Mouse (Mus musculus) heart, embryonic 11.5 days (tissue): Measurements from ENCODE around the gene Fam3c. TPM values are rescaled to one million over a fixed set of nuclear protein-coding genes. Genes with fewer than 3 reads are reported as not detected.

ENCODE experiments used
- ATAC-seq: fragments of 200-750 bp; cut with Nextera tagmentation; replicated peaks from 2 replicates; pipeline ENCODE4 v1.8.0; 2017; ENCODE audit warnings: moderate library complexity; ENCODE audit not compliant: insufficient number of reproducible peaks, low FRiP score, low TSS enrichment
- H3K27ac ChIP-seq: fragments of 300-500 bp; sonication (generic); 2 replicates; pipeline ENCODE4 v1.5.1; 2014; ENCODE audit warnings: mild to moderate bottlenecking, low read depth, low read length
- H3K27me3 ChIP-seq: fragments of 300-500 bp; sonication (generic); 2 replicates; pipeline ENCODE4 v1.6.1; 2014; ENCODE audit warnings: mild to moderate bottlenecking, low read length, mixed read lengths; ENCODE audit not compliant: control insufficient read depth, insufficient read depth
- H3K36me3 ChIP-seq: fragments of 300-500 bp; sonication (generic); 2 replicates; pipeline ENCODE4 v1.6.1; 2014; ENCODE audit warnings: mild to moderate bottlenecking, low read length, moderate library complexity, mixed read lengths; ENCODE audit not compliant: control insufficient read depth, insufficient read depth
- H3K4me1 ChIP-seq: fragments of 300-500 bp; sonication (generic); 2 replicates; pipeline ENCODE4 v1.6.1; 2014; ENCODE audit warnings: low read length; ENCODE audit not compliant: control insufficient read depth, insufficient read depth
- H3K4me2 ChIP-seq: fragments of 300-500 bp; sonication (generic); 2 replicates; pipeline ENCODE4 v1.6.1; 2014; ENCODE audit warnings: mild to moderate bottlenecking, moderate library complexity
- H3K4me3 ChIP-seq: fragments of 300-500 bp; sonication (generic); 2 replicates; pipeline ENCODE4 v1.5.1; 2014; ENCODE audit warnings: low read depth, low read length
- H3K9ac ChIP-seq: fragments of 300-500 bp; sonication (generic); 2 replicates; pipeline ENCODE4 v1.6.1; 2014; ENCODE audit warnings: mild to moderate bottlenecking, low read depth, low read length, moderate library complexity
- H3K9me3 ChIP-seq: fragments of 300-500 bp; sonication (generic); replicated peaks from 2 replicates; pipeline ENCODE4 v1.6.1; 2016; ENCODE audit warnings: low read length; ENCODE audit not compliant: control insufficient read depth
- WGBS: fragments of 180-500 bp; shearing (Covaris S2); extraction: QIAGEN DNeasy Blood & Tissue Kit; methylation state at CpG from one replicate; pipeline ENCODE4 v1.1.7; 2014; ENCODE audit not compliant: insufficient replicate concordance; 5-methylcytosine and 5-hydroxymethylcytosine counted together
- polyA plus RNA-seq: library from polyadenylated mRNA; unstranded; fragments of >200 nt; fragmentation: Nextera tagmentation; extraction: Ambion mirVana; gene quantifications from 2 replicates; pipeline ENCODE4 v1.2.1, GENCODE M21; 2014

Gene Fam3c
- polyA plus RNA-seq, 1 experiment from 2014 or later = 47.9 TPM

DNA sequence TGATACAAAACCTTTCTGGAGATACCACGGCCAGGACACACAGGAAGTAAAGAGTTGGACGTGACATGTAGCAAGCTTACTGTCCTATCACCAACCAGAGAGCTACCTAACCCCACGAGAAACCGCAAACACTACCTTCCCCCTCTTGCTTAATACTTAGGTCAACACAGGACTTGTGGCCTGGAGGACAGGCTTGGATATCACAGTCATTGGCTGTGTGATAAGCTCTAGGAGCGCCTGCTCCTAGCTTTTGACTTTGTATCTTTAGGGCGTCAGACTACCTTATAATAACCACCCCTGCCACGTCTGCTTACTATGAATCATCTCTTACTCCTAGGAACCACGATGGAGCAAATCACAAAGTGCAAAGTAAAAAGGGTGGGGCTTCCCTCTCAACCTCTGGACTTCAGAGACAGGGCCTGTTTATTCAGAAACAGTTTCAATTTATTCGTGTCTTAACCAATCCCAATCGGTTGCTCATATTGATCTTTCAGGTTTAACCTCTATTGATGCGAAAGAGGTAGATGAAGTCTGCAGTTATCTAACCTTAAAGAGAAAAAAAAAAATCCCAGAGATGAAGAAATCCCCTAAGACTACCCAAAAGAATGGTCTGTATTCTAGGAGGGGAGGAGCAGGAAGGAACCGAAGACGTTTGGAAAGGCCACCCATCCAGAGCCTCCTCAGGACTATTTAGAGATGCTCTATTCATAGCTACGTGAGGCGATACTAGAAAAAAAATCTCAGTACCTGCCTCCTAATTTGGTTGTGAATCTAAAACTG is 16.1 kb downstream of the Fam3c start:
- WGBS = 79% methylated on average over 15 of the region's 15 CpGs
- no peak for ATAC-seq

DNA sequence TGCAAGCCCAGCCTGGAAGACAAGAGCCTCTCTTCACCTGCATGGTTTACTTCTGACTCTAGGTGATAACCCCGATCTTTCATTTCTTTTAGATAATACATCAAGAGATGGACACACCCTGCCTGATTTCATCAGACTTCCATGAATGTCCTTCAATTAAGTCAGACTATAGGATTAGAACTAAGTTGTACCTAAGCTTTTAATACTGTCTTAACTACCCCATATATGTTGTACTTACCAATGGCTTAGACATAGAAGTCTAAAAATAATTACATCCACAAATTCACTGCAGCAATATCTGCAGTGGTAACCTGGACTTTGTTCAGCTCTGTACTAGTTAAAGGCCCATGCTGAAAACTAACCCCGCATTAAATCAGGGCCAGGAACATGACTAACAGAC is 23.5 kb downstream of the Fam3c start:
- H3K4me3 ChIP-seq = no peak overlapping the region
- no peaks in the 10 kb centered on the region for H3K9me3 ChIP-seq
- no peak overlapping the region for H3K9ac ChIP-seq
- ATAC-seq = no peak
- no peaks in the 10 kb centered on the region for H3K27me3 ChIP-seq
- no peak overlapping the region for H3K4me2 ChIP-seq
- H3K4me1 ChIP-seq = no peaks in the 10 kb centered on the region; the same call in 1 of the 2 replicates
- no peaks in the 10 kb centered on the region for H3K36me3 ChIP-seq
- H3K27ac ChIP-seq = no peak overlapping the region
- 93% methylated on average over 2 of the region's 2 CpGs for WGBS

More for the DNA sequence above, 16.1 kb downstream of the Fam3c start:
- no peaks in the 10 kb centered on the region for H3K9me3 ChIP-seq
- H3K4me1 ChIP-seq = peaks cover 8% of the 10 kb centered on the region
- no peak overlapping the region for H3K9ac ChIP-seq
- no peaks in the 10 kb centered on the region for H3K27me3 ChIP-seq
- H3K36me3 ChIP-seq = 0 out of 2 replicates have a peak, but pooled peaks cover 4% of the 10 kb centered on the region
- no peak overlapping the region for H3K4me2 ChIP-seq
- H3K4me3 ChIP-seq = no peak overlapping the region
- H3K27ac ChIP-seq = no peak overlapping the region

DNA sequence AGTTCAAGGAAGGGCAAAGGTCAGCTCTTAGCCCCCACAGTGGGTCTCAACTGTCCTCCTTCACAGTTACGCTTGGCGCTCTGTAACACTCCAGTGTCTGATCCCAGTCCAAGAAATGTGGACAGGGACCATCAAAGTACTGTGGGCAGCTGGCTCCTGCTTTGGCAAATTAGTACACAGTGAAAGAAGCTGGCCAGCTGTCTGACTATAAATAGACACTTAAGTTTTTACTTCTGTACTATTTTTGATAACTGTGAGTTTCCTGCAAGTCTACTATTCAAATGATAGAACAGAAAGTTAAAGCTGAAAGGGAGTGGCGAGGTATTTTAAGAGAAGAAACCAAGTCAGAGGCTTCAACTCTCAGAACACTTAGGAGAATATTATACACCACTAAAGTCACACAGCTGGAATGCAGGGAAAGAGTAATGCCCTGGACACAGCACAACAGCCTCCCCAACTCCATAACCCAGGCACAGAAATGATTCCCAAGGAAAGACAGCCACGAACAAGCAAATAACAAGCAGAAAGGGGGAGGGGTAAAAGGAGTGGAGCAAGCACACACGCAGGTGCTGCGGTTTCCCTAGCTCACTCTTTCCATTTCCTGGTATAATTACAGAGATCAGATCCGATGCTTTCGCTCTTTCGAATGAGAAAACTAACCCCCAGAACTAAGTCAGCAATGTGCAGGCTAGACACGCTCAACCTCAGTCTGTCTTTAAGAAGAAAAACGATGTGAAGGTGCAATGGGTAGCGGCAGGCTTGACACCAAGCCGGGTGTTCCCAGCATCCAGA is 25.7 kb downstream of the Fam3c start:
- ATAC-seq = no peak
- Histone ChIP-seq H3K9me3 (no peaks in the 10 kb centered on the region), H3K9ac (no peak overlapping the region), H3K4me2 (no peak overlapping the region), H3K27me3 (no peaks in the 10 kb centered on the region), H3K36me3 (no peaks in the 10 kb centered on the region), H3K4me1 (no peaks in the 10 kb centered on the region; the same call in 1 of the 2 replicates), H3K27ac (no peak overlapping the region), H3K4me3 (no peak overlapping the region)
- 85% methylated on average over 13 of the region's 13 CpGs for WGBS

DNA sequence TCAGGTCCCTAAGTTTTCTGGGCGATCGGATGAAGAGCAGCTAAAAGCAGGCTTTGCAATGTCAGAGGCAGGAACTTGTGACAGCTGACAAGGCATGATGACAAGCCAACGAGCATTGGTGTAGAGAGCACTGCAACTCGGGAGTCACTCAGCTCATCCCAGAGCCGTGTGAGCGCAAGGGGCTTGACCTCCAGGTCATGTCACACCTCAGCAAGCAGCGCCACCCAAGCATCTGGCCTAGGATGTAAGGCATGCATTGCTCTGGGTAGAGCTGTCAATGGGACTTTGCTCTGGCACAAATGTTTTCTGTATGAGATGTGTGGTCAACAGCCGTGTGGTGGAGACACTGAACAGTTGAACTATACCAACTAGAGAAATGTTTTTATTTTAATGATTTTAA is 28.1 kb downstream of the Fam3c start:
- Histone ChIP-seq H3K9ac (no peak overlapping the region), H3K4me2 (no peak overlapping the region), H3K9me3 (no peaks in the 10 kb centered on the region), H3K4me1 (no peaks in the 10 kb centered on the region; the same call in 1 of the 2 replicates), H3K36me3 (peaks cover 3% of the 10 kb centered on the region; the same call in 1 of the 2 replicates), H3K27me3 (no peaks in the 10 kb centered on the region), H3K27ac (no peak overlapping the region), H3K4me3 (no peak overlapping the region)
- no peak for ATAC-seq
- 47% methylated on average over 8 of the region's 8 CpGs for WGBS

DNA sequence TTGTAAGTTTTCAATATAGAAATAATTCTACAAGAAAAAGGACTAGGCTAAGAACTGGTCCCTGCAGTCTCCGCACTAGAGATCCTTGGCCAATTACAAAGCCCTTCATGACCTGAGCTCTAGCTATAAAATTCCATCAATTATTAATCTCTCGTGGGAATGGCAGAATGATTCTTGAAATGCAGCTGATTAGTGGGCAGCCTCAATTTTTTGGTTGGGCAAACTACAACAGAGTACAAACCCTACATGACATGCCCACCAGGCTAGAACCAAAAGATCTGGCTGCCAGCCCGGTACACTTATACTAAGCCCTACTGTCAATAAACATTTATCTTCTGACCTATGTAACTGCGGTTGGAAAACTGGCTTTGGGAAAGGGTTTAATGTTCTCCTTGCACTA is 29.0 kb downstream of the Fam3c start:
- 78% methylated on average over 4 of the region's 4 CpGs for WGBS
- Histone ChIP-seq H3K27ac (no peak overlapping the region), H3K9ac (no peak overlapping the region), H3K4me3 (no peak overlapping the region), H3K9me3 (no peaks in the 10 kb centered on the region), H3K4me1 (no peaks in the 10 kb centered on the region; the same call in 1 of the 2 replicates), H3K36me3 (peaks cover 3% of the 10 kb centered on the region; the same call in 1 of the 2 replicates), H3K4me2 (no peak overlapping the region), H3K27me3 (no peaks in the 10 kb centered on the region)
- no peak for ATAC-seq

DNA sequence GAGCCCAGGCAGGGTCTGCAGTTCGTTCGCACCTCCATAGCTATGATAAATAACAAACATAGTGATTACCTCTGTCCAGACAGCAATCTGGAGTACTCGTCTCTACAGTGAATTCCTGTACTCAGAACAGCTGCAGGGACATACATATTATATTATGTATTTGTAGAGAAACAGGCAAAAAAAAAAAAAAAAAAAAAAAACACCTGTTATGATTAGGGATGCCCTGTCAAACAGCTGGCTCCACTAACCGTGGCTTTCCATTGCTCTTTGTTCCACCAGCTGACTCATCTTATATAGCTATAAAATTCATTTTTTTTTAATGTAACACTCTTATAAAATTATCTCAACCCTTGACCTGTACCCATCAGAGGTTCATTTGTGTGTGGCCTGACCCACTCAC is 29.8 kb downstream of the Fam3c start:
- no peak overlapping the region for H3K4me3 ChIP-seq
- no peak overlapping the region for H3K27ac ChIP-seq
- peaks cover 3% of the 10 kb centered on the region; the same call in 1 of the 2 replicates for H3K36me3 ChIP-seq
- no peak overlapping the region for H3K9ac ChIP-seq
- ATAC-seq = no peak
- no peaks in the 10 kb centered on the region for H3K9me3 ChIP-seq
- 84% methylated on average over 4 of the region's 4 CpGs for WGBS
- no peaks in the 10 kb centered on the region; the same call in 1 of the 2 replicates for H3K4me1 ChIP-seq
- no peak overlapping the region for H3K4me2 ChIP-seq
- H3K27me3 ChIP-seq = no peaks in the 10 kb centered on the region

DNA sequence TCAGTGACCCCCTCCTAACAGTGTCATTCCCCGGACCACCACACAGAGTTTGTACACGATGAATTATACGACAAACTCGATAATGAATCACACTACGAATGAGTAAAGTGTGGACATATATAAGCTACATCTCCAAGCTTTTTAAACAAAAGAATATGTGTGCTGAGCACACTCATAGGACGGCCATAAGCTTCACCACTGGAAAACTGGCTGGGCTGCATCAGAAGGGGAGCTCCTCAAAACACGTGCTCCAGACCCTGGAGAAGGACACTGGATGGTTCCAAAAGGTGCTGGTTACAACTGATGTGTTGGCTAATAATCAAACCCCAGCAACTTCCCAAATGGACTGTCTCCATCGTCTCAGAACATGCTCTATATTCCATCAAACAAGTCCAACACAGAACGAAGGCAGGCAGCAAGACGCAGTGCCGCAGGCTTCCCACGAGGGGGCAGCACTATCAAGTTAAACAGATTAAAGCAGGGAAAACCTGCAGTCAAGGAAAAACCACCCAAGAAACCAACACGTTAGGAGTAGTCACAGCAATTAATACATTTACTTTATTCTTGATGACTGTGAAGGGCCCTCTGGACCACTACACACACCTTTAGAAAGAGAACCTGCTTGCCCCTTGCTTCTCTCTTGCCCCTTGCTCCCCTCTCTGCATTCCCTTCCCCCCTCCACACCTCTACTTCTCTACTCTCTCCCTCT is 30.5 kb downstream of the Fam3c start:
- H3K27ac ChIP-seq = no peak overlapping the region
- no peaks in the 10 kb centered on the region for H3K27me3 ChIP-seq
- no peak overlapping the region for H3K9ac ChIP-seq
- H3K4me1 ChIP-seq = no peaks in the 10 kb centered on the region; the same call in 1 of the 2 replicates
- no peak overlapping the region for H3K4me3 ChIP-seq
- H3K9me3 ChIP-seq = no peaks in the 10 kb centered on the region
- H3K36me3 ChIP-seq = peaks cover 5% of the 10 kb centered on the region; the same call in 1 of the 2 replicates
- H3K4me2 ChIP-seq = no peak overlapping the region
- ATAC-seq = no peak
- 60% methylated on average over 13 of the region's 13 CpGs for WGBS

DNA sequence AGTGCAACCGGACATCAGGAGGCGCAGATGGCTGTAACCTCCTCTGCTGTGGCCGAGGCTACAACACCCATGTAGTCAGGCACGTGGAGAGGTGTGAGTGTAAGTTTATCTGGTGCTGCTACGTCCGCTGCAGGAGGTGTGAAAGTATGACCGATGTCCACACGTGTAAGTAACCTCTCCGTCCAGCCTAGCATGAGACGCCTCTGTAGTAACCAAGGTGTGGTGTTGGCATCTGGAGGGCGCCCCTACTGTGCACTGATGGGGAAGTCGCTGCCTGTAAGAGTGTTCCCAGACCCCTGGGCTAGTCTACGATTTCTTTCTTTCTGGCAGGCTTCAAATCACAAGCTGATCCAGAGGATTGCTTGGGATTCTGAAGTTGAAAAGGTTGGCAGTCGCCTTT is 58.0 kb downstream of the Fam3c start:
- H3K27ac ChIP-seq = no peak overlapping the region
- no peak overlapping the region for H3K4me3 ChIP-seq
- H3K9ac ChIP-seq = no peak overlapping the region
- WGBS = 41% methylated on average over 14 of the region's 14 CpGs
- no peak overlapping the region for H3K4me2 ChIP-seq
- no peak for ATAC-seq
- no peaks in the 10 kb centered on the region for H3K36me3 ChIP-seq
- no peaks in the 10 kb centered on the region for H3K4me1 ChIP-seq
- no peaks in the 10 kb centered on the region for H3K27me3 ChIP-seq
- H3K9me3 ChIP-seq = no peaks in the 10 kb centered on the region
